Mouse (Mus musculus) heart, adult 11 months (tissue): ENCODE data around the gene AA467197.

Experiments
- DNase-seq: peaks from one replicate; pipeline ENCODE4 v3.0.0; 2022

AA467197 gene

GRCm38 (mm10) chr2:122638673-122639072, 1.9 kb downstream of the AA467197 start:
- peak; percentile 74 for DNase-seq

- DNase-seq, result peak; percentile 95
These were observed 15.6 kb downstream of the AA467197 start for GRCm38 (mm10) chr2:122652096-122653084.

- DNase-seq, result peak; percentile 88
These were observed 19.3 kb downstream of the AA467197 start for GRCm38 (mm10) chr2:122656052-122656451.

GRCm38 (mm10) chr2:122656767-122657166, 20.0 kb downstream of the AA467197 start:
- DNase-seq, result peak; percentile 76

GRCm38 (mm10) chr2:122657707-122658524, 21.1 kb downstream of the AA467197 start:
- no peak for DNase-seq

- DNase-seq, result peak; percentile 50
These were observed 23.0 kb downstream of the AA467197 start for GRCm38 (mm10) chr2:122659825-122660224.

- peak; percentile 85 for DNase-seq
These were observed 28.6 kb downstream of the AA467197 start for GRCm38 (mm10) chr2:122665253-122665972.

- DNase-seq, result peak; percentile 83
These were observed 29.4 kb downstream of the AA467197 start for GRCm38 (mm10) chr2:122665973-122666875.

- peak; percentile 51 for DNase-seq
These were observed 31.1 kb downstream of the AA467197 start for GRCm38 (mm10) chr2:122667856-122668255.

GRCm38 (mm10) chr2:122671714-122672113, 34.9 kb downstream of the AA467197 start:
- no peak for DNase-seq

- DNase-seq, result no peak
These were observed 36.1 kb downstream of the AA467197 start for GRCm38 (mm10) chr2:122672841-122673240.

GRCm38 (mm10) chr2:122675126-122675525, 38.3 kb downstream of the AA467197 start:
- no peak for DNase-seq

- no peak for DNase-seq
These were observed 44.8 kb downstream of the AA467197 start for GRCm38 (mm10) chr2:122681379-122682137.

- DNase-seq, result no peak
These were observed 45.7 kb downstream of the AA467197 start for GRCm38 (mm10) chr2:122682520-122682919.

- DNase-seq, result no peak
These were observed 46.9 kb downstream of the AA467197 start for GRCm38 (mm10) chr2:122683641-122684040.

GRCm38 (mm10) chr2:122686665-122687064, 49.9 kb downstream of the AA467197 start:
- DNase-seq, result no peak
